Mouse (Mus musculus) G1E (cell line): ENCODE measurements around the gene Tcf7l1.

Experiments used
- CTCF ChIP-seq: IDR thresholded peaks from 2 replicates; pipeline ENCODE4 v1.5.1; 2012; ENCODE audit warnings: low read depth, low read length, inconsistent platforms, mixed read lengths
- GATA1 ChIP-seq: IDR thresholded peaks from 2 replicates; pipeline ENCODE4 v1.6.1; 2012; ENCODE audit warnings: borderline replicate concordance, low read length, inconsistent platforms, mixed read lengths
- GATA2 ChIP-seq: IDR thresholded peaks from 2 replicates; pipeline ENCODE4 v1.6.1; 2012; ENCODE audit warnings: low read depth, low read length, inconsistent platforms, borderline replicate concordance
- POLR2AphosphoS5 ChIP-seq: IDR thresholded peaks from 2 replicates; pipeline ENCODE4 v1.6.1; 2012; ENCODE audit warnings: low read depth, low read length, inconsistent platforms; ENCODE audit not compliant: insufficient replicate concordance
- TAL1 ChIP-seq: conservative IDR thresholded peaks from 2 replicates; pipeline ENCODE4 v1.6.1; 2012; ENCODE audit warnings: low read depth, low read length, inconsistent platforms, mixed read lengths

GRCm38 (mm10) chr6:72689046-72689445 is 100.0 kb downstream of the Tcf7l1 start:
- TF ChIP-seq CTCF (no peak), TAL1 (no peak), GATA1 (no peak), GATA2 (no peak), POLR2AphosphoS5 (no peak)
